Mouse (Mus musculus): ENCODE data around the gene Trabd. TPM values are rescaled to one million over a fixed set of nuclear protein-coding genes. Genes with fewer than 3 reads are reported as not detected.

Gene Trabd
- polyA plus RNA-seq, 1 experiment from 2014 or later: 39.5 TPM

DNA sequence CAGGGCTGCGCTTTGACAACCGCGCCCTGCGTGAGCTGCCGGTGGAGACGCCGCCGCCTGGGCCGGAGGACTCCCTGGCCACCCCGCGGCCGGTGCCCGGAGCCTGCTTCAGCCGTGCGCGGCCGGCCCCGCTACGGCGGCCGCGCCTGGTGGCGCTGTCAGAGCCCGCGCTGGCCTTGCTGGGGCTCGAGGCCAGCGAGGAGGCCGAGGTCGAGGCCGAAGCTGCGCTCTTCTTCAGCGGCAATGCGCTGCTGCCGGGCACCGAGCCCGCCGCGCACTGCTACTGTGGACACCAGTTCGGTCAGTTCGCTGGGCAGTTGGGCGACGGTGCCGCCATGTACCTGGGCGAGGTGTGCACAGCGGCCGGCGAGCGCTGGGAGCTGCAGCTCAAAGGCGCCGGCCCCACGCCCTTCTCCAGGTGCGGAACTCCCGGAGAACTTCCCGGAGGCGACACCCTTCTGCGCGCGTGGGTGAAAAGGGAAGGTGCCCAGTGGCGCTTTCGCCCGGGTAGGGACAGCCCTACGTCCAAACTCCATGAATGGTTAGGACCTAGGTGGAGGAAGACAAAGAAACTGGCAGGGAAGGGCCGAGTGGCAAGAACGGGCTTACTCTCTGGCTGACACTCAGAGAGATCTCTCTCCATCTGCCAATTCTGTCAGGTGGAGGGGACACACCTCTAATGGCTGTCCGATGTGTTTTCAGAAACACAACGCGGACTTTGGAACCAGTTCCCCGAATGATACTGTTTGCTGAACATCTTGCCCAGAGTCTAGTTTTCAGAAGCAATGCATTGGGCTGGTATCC lies 14.5 kb downstream of the Trabd start:
- H3K27ac ChIP-seq (ENCODE audit: low read depth, low read length): peak overlapping the region; percentile 74
- no peaks in the 10 kb centered on the region; the same call in 1 of the 2 replicates for H3K4me1 ChIP-seq (replicated peaks; ENCODE audit: control insufficient read depth, insufficient read depth, low read length)
- ATAC-seq (ENCODE audit: low FRiP score): peak; percentile 72
- peak overlapping the region; percentile 93 for H3K9ac ChIP-seq (ENCODE audit: low read depth, low read length)
- peak; percentile 25 for DNase-seq (ENCODE audit: low spot score)
- H3K27me3 ChIP-seq (ENCODE audit: control insufficient read depth, insufficient read depth, low read length): no peaks in the 10 kb centered on the region
- WGBS: 3% methylated on average over 65 of the region's 68 CpGs
- peak overlapping the region; percentile 95 for H3K4me2 ChIP-seq (replicated peaks; ENCODE audit: low read depth, low read length)
- H3K9me3 ChIP-seq (ENCODE audit: control insufficient read depth, low read length): no peaks in the 10 kb centered on the region
- 0 out of 2 replicates have a peak, but pooled peaks cover 9% of the 10 kb centered on the region for H3K36me3 ChIP-seq (ENCODE audit: control insufficient read depth, insufficient read depth, low read length)
- H3K4me3 ChIP-seq (ENCODE audit: low read depth, low read length): peak overlapping the region; percentile 99

- DNase-seq (ENCODE audit: low spot score): no peak
- Histone ChIP-seq H3K4me3 (ENCODE audit: low read depth, low read length) (no peak overlapping the region), H3K4me2 (replicated peaks; ENCODE audit: low read depth, low read length) (no peak overlapping the region), H3K9me3 (ENCODE audit: control insufficient read depth, low read length) (no peaks in the 10 kb centered on the region), H3K9ac (ENCODE audit: low read depth, low read length) (no peak overlapping the region), H3K4me1 (replicated peaks; ENCODE audit: control insufficient read depth, insufficient read depth, low read length) (no peaks in the 10 kb centered on the region; the same call in 1 of the 2 replicates), H3K36me3 (ENCODE audit: control insufficient read depth, insufficient read depth, low read length) (0 out of 2 replicates have a peak, but pooled peaks cover 7% of the 10 kb centered on the region), H3K27ac (ENCODE audit: low read depth, low read length) (no peak overlapping the region), H3K27me3 (ENCODE audit: control insufficient read depth, insufficient read depth, low read length) (no peaks in the 10 kb centered on the region)
- ATAC-seq (ENCODE audit: low FRiP score): no peak
- WGBS: 96% methylated on average over 4 of the region's 4 CpGs
Observed at GRCm38 (mm10) chr15:89090662-89091061, 15.7 kb downstream of the Trabd start.

DNA sequence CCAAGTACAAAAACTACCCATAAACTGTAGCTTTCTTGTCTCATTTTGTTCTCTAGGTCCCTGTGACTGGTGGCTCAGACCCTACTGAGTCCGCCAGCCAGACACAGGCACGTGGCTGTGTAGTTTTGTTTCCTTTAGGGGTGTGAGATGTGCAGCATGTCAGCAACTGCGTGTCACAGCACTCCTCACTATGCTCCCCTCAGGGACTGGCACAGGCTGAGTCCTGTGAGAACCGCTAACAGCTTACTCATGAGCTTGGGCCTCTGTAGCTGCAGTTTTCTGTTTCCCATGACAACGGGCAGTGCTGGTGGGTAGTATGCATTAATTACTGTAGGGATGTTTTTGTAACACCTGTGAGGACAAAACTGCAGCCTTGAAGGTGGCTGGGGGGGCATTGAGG lies 17.3 kb downstream of the Trabd start:
- no peaks in the 10 kb centered on the region for H3K27me3 ChIP-seq (ENCODE audit: control insufficient read depth, insufficient read depth, low read length)
- H3K4me2 ChIP-seq (replicated peaks; ENCODE audit: low read depth, low read length): no peak overlapping the region
- ATAC-seq (ENCODE audit: low FRiP score): no peak
- H3K4me1 ChIP-seq (replicated peaks; ENCODE audit: control insufficient read depth, insufficient read depth, low read length): no peaks in the 10 kb centered on the region; the same call in 1 of the 2 replicates
- no peaks in the 10 kb centered on the region for H3K9me3 ChIP-seq (ENCODE audit: control insufficient read depth, low read length)
- 89% methylated on average over 5 of the region's 5 CpGs for WGBS
- DNase-seq (ENCODE audit: low spot score): no peak
- no peak overlapping the region for H3K9ac ChIP-seq (ENCODE audit: low read depth, low read length)
- no peak overlapping the region for H3K27ac ChIP-seq (ENCODE audit: low read depth, low read length)
- H3K4me3 ChIP-seq (ENCODE audit: low read depth, low read length): no peak overlapping the region
- no peaks in the 10 kb centered on the region for H3K36me3 ChIP-seq (ENCODE audit: control insufficient read depth, insufficient read depth, low read length)

DNA sequence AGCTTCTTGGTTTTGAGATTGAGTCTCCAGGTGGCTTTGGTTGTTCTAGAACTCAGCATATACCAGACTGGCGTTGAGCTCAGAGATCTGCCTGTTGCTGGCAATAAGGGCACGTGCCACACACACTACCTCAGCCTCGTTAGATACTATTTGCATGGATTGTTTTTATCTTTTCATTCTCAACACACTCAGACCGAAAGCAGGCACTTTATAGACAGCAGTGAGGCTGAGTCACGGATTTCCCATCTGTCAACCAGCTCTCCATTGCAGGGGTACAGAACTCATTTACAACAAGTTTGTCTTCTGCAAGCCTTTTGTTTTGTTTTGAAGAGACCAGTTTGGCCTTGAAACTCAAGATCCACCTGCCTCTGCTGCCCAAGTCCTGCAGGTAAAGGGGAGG lies 22.5 kb downstream of the Trabd start:
- peaks cover 16% of the 10 kb centered on the region for H3K36me3 ChIP-seq (ENCODE audit: control insufficient read depth, insufficient read depth, low read length)
- H3K9me3 ChIP-seq (ENCODE audit: control insufficient read depth, low read length): no peaks in the 10 kb centered on the region
- WGBS: 96% methylated on average over 5 of the region's 5 CpGs
- H3K9ac ChIP-seq (ENCODE audit: low read depth, low read length): no peak overlapping the region
- no peak overlapping the region for H3K4me2 ChIP-seq (replicated peaks; ENCODE audit: low read depth, low read length)
- ATAC-seq (ENCODE audit: low FRiP score) (no peak), DNase-seq (ENCODE audit: low spot score) (no peak)
- no peaks in the 10 kb centered on the region for H3K27me3 ChIP-seq (ENCODE audit: control insufficient read depth, insufficient read depth, low read length)
- H3K27ac ChIP-seq (ENCODE audit: low read depth, low read length): no peak overlapping the region
- H3K4me3 ChIP-seq (ENCODE audit: low read depth, low read length): no peak overlapping the region
- H3K4me1 ChIP-seq (replicated peaks; ENCODE audit: control insufficient read depth, insufficient read depth, low read length): no peaks in the 10 kb centered on the region

DNA sequence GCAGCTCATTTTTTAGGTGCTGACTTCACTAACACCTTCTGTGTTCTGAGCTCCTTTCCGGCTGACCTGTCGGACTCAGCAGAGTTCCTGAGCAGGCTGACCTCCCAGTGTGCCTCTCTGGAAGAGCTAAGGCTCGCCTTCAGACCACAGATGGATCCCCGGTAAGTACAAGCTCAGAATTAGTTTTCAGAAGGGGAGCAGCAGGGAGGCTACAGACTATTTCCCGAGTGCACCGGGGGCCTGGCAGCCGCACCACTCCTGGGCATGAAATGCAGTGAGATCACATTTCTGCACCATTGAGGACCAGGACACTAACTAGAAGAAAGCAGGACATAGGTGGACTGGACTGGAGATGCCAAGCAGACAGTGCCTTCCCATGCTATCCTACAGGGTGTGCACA lies 23.7 kb downstream of the Trabd start:
- ATAC-seq (ENCODE audit: low FRiP score): no peak
- no peaks in the 10 kb centered on the region for H3K4me1 ChIP-seq (replicated peaks; ENCODE audit: control insufficient read depth, insufficient read depth, low read length)
- WGBS: 90% methylated on average over 7 of the region's 7 CpGs
- no peak overlapping the region for H3K4me2 ChIP-seq (replicated peaks; ENCODE audit: low read depth, low read length)
- no peaks in the 10 kb centered on the region for H3K27me3 ChIP-seq (ENCODE audit: control insufficient read depth, insufficient read depth, low read length)
- DNase-seq (ENCODE audit: low spot score): no peak
- H3K36me3 ChIP-seq (ENCODE audit: control insufficient read depth, insufficient read depth, low read length): peaks cover 18% of the 10 kb centered on the region
- H3K27ac ChIP-seq (ENCODE audit: low read depth, low read length): no peak overlapping the region
- H3K4me3 ChIP-seq (ENCODE audit: low read depth, low read length): no peak overlapping the region
- no peaks in the 10 kb centered on the region for H3K9me3 ChIP-seq (ENCODE audit: control insufficient read depth, low read length)
- no peak overlapping the region for H3K9ac ChIP-seq (ENCODE audit: low read depth, low read length)

DNA sequence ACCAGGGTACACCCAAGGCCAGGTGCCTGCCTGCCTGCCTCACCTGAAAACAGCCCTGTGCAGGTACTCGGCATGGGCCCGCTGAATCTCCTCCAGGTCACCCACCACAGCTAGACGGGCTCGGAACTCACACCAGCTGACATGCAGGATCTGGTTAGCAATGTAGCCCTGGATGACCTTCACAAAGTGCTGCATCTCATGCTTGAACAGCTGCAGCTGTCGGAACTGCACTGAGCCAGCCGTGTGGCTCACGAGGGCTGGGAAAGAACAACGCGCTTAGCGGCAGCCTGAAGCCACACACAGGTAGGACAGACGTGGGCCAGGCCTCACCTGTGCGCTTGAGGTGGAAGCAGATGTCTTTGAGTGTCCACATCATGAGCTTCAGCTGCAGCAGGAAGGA lies 25.9 kb downstream of the Trabd start:
- no peak overlapping the region for H3K27ac ChIP-seq (ENCODE audit: low read depth, low read length)
- no peak for DNase-seq (ENCODE audit: low spot score)

DNA sequence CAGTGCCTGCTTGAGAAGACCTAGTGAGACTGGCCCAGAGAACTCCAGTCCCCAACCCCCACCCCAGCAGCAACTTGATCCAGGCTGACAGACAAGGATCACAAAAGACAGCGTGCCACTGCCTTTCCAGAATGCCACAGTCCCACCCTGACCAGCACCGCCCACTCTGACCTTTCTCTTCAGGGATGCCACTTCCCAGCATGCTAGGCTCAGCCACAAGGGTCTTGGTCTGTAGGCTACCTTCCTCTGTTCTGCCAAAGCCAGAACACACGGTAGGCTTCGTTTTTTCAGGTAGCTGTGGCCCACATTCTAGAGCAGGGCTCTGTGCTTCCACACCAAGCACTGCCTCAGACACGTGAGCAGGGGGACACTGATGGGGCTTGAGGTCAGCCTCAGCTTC lies 27.7 kb downstream of the Trabd start:
- Histone ChIP-seq H3K27me3 (ENCODE audit: control insufficient read depth, insufficient read depth, low read length) (no peaks in the 10 kb centered on the region), H3K9me3 (ENCODE audit: control insufficient read depth, low read length) (no peaks in the 10 kb centered on the region), H3K27ac (ENCODE audit: low read depth, low read length) (no peak overlapping the region), H3K4me2 (replicated peaks; ENCODE audit: low read depth, low read length) (no peak overlapping the region), H3K36me3 (ENCODE audit: control insufficient read depth, insufficient read depth, low read length) (peaks cover 20% of the 10 kb centered on the region), H3K4me3 (ENCODE audit: low read depth, low read length) (no peak overlapping the region), H3K9ac (ENCODE audit: low read depth, low read length) (no peak overlapping the region), H3K4me1 (replicated peaks; ENCODE audit: control insufficient read depth, insufficient read depth, low read length) (no peaks in the 10 kb centered on the region)
- DNase-seq (ENCODE audit: low spot score) (peak; percentile 20), ATAC-seq (ENCODE audit: low FRiP score) (peak; percentile 27; the same call in 1 of the 2 replicates)
- 54% methylated on average over 5 of the region's 5 CpGs for WGBS

More for the DNA sequence above, 25.9 kb downstream of the Trabd start:
- Histone ChIP-seq H3K4me2 (replicated peaks; ENCODE audit: low read depth, low read length) (no peak overlapping the region), H3K9me3 (ENCODE audit: control insufficient read depth, low read length) (no peaks in the 10 kb centered on the region), H3K36me3 (ENCODE audit: control insufficient read depth, insufficient read depth, low read length) (peaks cover 21% of the 10 kb centered on the region), H3K4me1 (replicated peaks; ENCODE audit: control insufficient read depth, insufficient read depth, low read length) (no peaks in the 10 kb centered on the region), H3K4me3 (ENCODE audit: low read depth, low read length) (no peak overlapping the region), H3K27me3 (ENCODE audit: control insufficient read depth, insufficient read depth, low read length) (no peaks in the 10 kb centered on the region), H3K9ac (ENCODE audit: low read depth, low read length) (no peak overlapping the region)
- ATAC-seq (ENCODE audit: low FRiP score): no peak
- WGBS: 94% methylated on average over 12 of the region's 12 CpGs

- no peak for ATAC-seq (ENCODE audit: low FRiP score)
- Histone ChIP-seq H3K4me2 (replicated peaks; ENCODE audit: low read depth, low read length) (no peak overlapping the region), H3K27me3 (ENCODE audit: control insufficient read depth, insufficient read depth, low read length) (no peaks in the 10 kb centered on the region), H3K27ac (ENCODE audit: low read depth, low read length) (no peak overlapping the region), H3K9ac (ENCODE audit: low read depth, low read length) (no peak overlapping the region), H3K9me3 (ENCODE audit: control insufficient read depth, low read length) (no peaks in the 10 kb centered on the region), H3K4me3 (ENCODE audit: low read depth, low read length) (no peak overlapping the region), H3K4me1 (replicated peaks; ENCODE audit: control insufficient read depth, insufficient read depth, low read length) (no peaks in the 10 kb centered on the region), H3K36me3 (ENCODE audit: control insufficient read depth, insufficient read depth, low read length) (peaks cover 21% of the 10 kb centered on the region)
- WGBS: 89% methylated on average over 10 of the region's 10 CpGs
- DNase-seq (ENCODE audit: low spot score): no peak
Observed at GRCm38 (mm10) chr15:89103921-89104320, 29.0 kb downstream of the Trabd start.

- WGBS: 98% methylated on average over 8 of the region's 8 CpGs
Observed at GRCm38 (mm10) chr15:89104425-89104824, 29.5 kb downstream of the Trabd start.

More at GRCm38 (mm10) chr15:89104425-89104824, 29.5 kb downstream of the Trabd start:
- H3K4me3 ChIP-seq (ENCODE audit: low read depth, low read length): no peak overlapping the region
- no peak overlapping the region for H3K9ac ChIP-seq (ENCODE audit: low read depth, low read length)
- no peaks in the 10 kb centered on the region for H3K27me3 ChIP-seq (ENCODE audit: control insufficient read depth, insufficient read depth, low read length)
- no peak overlapping the region for H3K27ac ChIP-seq (ENCODE audit: low read depth, low read length)
- no peak for DNase-seq (ENCODE audit: low spot score)
- no peaks in the 10 kb centered on the region for H3K9me3 ChIP-seq (ENCODE audit: control insufficient read depth, low read length)
- H3K4me1 ChIP-seq (replicated peaks; ENCODE audit: control insufficient read depth, insufficient read depth, low read length): no peaks in the 10 kb centered on the region
- no peak for ATAC-seq (ENCODE audit: low FRiP score)
- H3K36me3 ChIP-seq (ENCODE audit: control insufficient read depth, insufficient read depth, low read length): peaks cover 24% of the 10 kb centered on the region
- H3K4me2 ChIP-seq (replicated peaks; ENCODE audit: low read depth, low read length): no peak overlapping the region
